Mouse (Mus musculus) thymus, adult 2 months (tissue): ENCODE measurements around the gene Dhx35.

Source experiments
- CTCF ChIP-seq: fragments of 200-500 bp; IDR thresholded peaks from 2 replicates; pipeline ENCODE4 v1.5.1; 2012; ENCODE audit warnings: mild to moderate bottlenecking, control low read depth, low read length, moderate library complexity, borderline replicate concordance; ENCODE audit not compliant: control insufficient read depth, poor library complexity, insufficient read depth; ENCODE audit errors: extremely low read depth
- POLR2A ChIP-seq: fragments of 200-500 bp; IDR thresholded peaks from 2 replicates; pipeline ENCODE4 v1.6.1; 2012; ENCODE audit warnings: mild to moderate bottlenecking, low read length, control low read depth, moderate library complexity; ENCODE audit not compliant: control insufficient read depth, poor library complexity, insufficient read depth; ENCODE audit errors: extremely low read depth

GRCm38 (mm10) chr2:158799328-158799727 is 4.7 kb downstream of the Dhx35 start:
- TF ChIP-seq CTCF (no peak), POLR2A (no peak)
